Mouse (Mus musculus) ES-CJ7 (cell line): ENCODE measurements around the gene Tmem175.

Source experiments
- DNase-seq: peaks from one replicate; pipeline ENCODE4 v3.0.0; 2011; ENCODE audit warnings: low read depth, low spot score

Tmem175 gene

GRCm38 (mm10) chr5:108677605-108678295, 48.2 kb downstream of the Tmem175 start:
- peak; percentile 70 for DNase-seq

DNA sequence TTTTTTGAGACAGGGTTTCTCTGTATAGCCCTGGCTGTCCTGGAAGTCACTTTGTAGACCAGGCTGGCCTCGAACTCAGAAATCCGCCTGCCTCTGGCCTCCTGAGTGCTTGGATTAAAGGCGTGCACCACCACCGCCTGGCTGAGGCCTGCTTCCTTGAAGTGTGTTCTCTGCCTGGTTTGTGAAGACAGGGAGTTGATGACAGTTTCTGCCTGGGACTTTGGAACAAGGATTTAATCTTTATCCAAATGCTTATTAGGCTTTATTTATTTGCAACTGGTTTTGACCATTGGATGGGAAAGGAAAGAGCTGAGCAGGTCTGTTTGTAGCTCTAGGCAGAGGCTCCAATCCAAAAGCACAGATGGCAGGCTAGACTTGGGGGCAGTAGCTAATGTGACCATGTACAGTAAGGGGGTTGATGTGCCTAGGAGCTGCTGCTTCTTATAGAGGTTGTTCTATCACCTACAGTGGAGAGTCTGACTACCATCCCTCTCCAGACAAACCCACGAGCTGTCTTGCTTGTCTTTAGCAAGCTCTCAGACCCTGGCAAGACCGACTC, 48.8 kb downstream of the Tmem175 start:
- no peak for DNase-seq

DNA sequence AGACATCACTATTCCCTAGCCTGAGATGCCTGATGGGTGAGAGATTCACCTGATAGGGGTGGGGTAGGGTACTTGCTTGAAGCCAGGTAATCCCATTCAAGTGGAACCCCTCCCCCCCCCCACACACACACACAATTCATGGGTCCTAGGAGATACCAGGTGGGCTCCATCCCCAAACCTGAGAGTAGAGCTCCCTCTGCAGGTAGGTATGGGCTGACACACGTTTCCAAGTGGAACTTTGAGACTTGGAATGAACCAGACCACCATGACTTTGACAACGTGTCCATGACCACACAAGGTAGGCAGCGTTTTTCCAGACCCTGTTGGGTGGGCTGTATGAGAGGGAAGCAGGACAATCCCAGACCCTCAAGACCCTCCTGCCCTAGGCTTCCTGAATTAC, 50.3 kb downstream of the Tmem175 start:
- DNase-seq, result peak; percentile 60

DNA sequence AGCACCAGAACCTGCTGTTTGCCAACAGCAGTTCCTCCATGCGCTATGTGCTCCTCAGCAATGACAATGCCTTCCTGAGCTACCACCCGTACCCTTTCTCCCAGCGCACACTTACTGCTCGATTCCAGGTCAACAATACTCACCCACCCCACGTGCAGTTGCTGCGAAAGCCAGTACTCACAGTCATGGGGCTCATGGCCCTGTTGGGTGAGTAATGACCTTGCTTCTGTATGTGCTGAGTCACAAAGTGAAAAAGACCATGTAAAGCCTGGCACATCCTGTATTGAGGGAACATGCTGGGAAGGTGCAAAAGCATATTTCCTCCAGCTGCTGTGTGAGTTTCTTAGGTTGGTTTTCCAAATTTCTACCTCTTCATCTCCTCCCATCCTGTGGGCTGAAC, 51.3 kb downstream of the Tmem175 start:
- no peak for DNase-seq

- no peak for DNase-seq
Observed at GRCm38 (mm10) chr5:108689091-108689490, 59.5 kb downstream of the Tmem175 start.

DNA sequence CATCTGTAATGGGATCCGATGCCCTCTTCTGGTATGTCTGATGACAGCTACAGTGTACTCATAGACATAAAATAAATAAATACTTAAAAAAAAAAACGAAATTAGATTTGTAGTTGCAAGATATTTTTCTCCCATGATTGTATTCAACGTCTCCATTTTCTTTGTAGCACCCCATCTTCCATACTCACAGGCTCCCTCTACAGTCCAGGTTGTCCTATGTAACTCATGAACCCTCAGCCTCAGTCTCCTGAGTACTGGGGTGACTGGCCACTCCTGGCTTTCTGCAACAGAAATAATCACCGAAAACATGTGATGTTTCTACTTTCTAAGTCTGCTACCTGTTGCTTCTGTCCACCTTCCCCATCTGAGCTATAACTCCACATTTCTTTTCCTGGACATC, 61.6 kb downstream of the Tmem175 start:
- DNase-seq, result peak; percentile 34

DNA sequence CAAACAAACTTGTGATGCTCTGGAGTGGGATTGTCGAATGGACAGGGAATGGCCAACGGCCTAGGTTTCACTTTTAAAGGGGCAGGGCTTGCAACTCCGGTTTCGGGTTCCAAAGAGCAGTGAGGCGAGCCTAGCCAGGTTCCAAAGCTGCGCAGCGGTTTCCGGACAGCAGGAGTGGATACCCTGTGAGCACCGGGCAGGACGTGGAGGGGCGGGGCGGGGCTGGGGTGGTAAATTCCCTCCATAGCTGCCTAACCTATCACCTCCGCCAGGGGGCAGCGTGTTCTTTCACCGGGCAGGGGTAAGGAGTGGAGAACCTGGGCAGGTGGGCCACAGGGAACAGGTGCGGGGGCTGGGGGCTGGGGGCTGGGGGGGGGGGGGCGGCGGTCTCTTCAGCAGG, 62.7 kb downstream of the Tmem175 start, which contains the start of gene Fgfrl1:
Gene Fgfrl1, plus strand, starts transcription at position 112 of the 400 bp plus-strand sequence.
- peak; percentile 55 for DNase-seq

- DNase-seq, result peak; percentile 90
Observed at GRCm38 (mm10) chr5:108693872-108694288, 64.3 kb downstream of the Tmem175 start.

GRCm38 (mm10) chr5:108694352-108695261, 65.0 kb downstream of the Tmem175 start:
- no peak for DNase-seq

DNA sequence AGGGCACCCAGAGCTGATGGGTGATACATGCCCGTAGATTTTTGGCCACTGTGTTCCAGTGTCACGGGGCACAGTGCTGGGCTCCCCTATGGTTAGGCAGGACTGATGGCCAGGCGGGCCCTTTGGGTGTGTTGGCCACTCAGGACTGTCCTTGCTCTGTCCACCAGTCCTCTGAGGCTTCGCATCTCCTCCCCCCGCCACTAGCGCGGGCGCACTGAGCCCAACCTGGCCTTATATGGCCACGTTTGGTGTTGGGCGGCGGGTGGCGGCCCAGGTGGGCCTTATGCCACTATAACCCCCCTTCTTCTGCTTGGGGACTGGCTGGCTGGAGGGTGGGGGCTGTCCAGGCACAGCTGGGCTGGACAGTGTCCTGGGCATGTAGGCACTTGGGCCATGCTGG, 66.3 kb downstream of the Tmem175 start:
- no peak for DNase-seq

GRCm38 (mm10) chr5:108696542-108696941, 67.0 kb downstream of the Tmem175 start:
- no peak for DNase-seq

GRCm38 (mm10) chr5:108697341-108697753, 67.8 kb downstream of the Tmem175 start:
- no peak for DNase-seq
